Mouse (Mus musculus): ENCODE data around the gene Olfr1205. TPM values are rescaled to one million over a fixed set of nuclear protein-coding genes. Genes with fewer than 3 reads are reported as not detected.

The Olfr1205 gene
- polyA plus RNA-seq (2015; fragmentation: Nextera tagmentation; extraction: Ambion mirVana): not detected in 2 replicates

GRCm38 (mm10) chr2:88829437-88829836 is at the start of gene Olfr1205:
TSS of gene Olfr1205 (plus strand) at chr2:88829737.
- ATAC-seq (ENCODE audit: low read depth): no peak
- Histone ChIP-seq H3K9ac (ENCODE audit: low read length) (no peak within 1 kb of the TSS), H3K4me2 (ENCODE audit: low read depth, low read length) (no peak within 1 kb of the TSS), H3K9me3 (ENCODE audit: control insufficient read depth, low read length) (no peaks in the 10 kb centered on the region), H3K36me3 (ENCODE audit: control insufficient read depth, insufficient read depth, low read length) (no peaks in the 10 kb centered on the region), H3K27ac (ENCODE audit: low read length) (no peak within 1 kb of the TSS), H3K4me3 (ENCODE audit: low read length) (no peak within 1 kb of the TSS), H3K4me1 (replicated peaks; ENCODE audit: control insufficient read depth, insufficient read depth, low read length) (no peaks in the 10 kb centered on the region), H3K27me3 (ENCODE audit: control insufficient read depth, insufficient read depth, low read depth, low read length) (no peaks in the 10 kb centered on the region)
- WGBS: 76% methylated on average over 2 of the region's 2 CpGs

- 63% methylated on average over 6 of the region's 6 CpGs for WGBS
- Histone ChIP-seq H3K9ac (ENCODE audit: low read length) (no peak within 1 kb of the TSS), H3K27me3 (ENCODE audit: control insufficient read depth, insufficient read depth, low read depth, low read length) (no peaks in the 10 kb centered on the region), H3K4me3 (ENCODE audit: low read length) (no peak within 1 kb of the TSS), H3K9me3 (ENCODE audit: control insufficient read depth, low read length) (no peaks in the 10 kb centered on the region), H3K4me2 (ENCODE audit: low read depth, low read length) (no peak within 1 kb of the TSS), H3K4me1 (replicated peaks; ENCODE audit: control insufficient read depth, insufficient read depth, low read length) (no peaks in the 10 kb centered on the region), H3K27ac (ENCODE audit: low read length) (no peak within 1 kb of the TSS), H3K36me3 (ENCODE audit: control insufficient read depth, insufficient read depth, low read length) (no peaks in the 10 kb centered on the region)
- no peak for ATAC-seq (ENCODE audit: low read depth)
Observed at GRCm38 (mm10) chr2:88792736-88793135, 36.8 kb upstream of the Olfr1205 start, which contains the start of gene Olfr1201. TSS of gene Olfr1201 (plus strand) at chr2:88793036.

- ATAC-seq (ENCODE audit: low read depth): no peak
- H3K27me3 ChIP-seq (ENCODE audit: control insufficient read depth, insufficient read depth, low read depth, low read length): no peaks in the 10 kb centered on the region
- no peaks in the 10 kb centered on the region for H3K36me3 ChIP-seq (ENCODE audit: control insufficient read depth, insufficient read depth, low read length)
- no peak within 1 kb of the TSS for H3K9ac ChIP-seq (ENCODE audit: low read length)
- H3K4me3 ChIP-seq (ENCODE audit: low read length): no peak within 1 kb of the TSS
- H3K4me1 ChIP-seq (replicated peaks; ENCODE audit: control insufficient read depth, insufficient read depth, low read length): no peaks in the 10 kb centered on the region
- H3K9me3 ChIP-seq (ENCODE audit: control insufficient read depth, low read length): no peaks in the 10 kb centered on the region
- 69% methylated on average over 1 of the region's 1 CpGs for WGBS
- H3K4me2 ChIP-seq (ENCODE audit: low read depth, low read length): no peak within 1 kb of the TSS
- H3K27ac ChIP-seq (ENCODE audit: low read length): no peak within 1 kb of the TSS
Observed at GRCm38 (mm10) chr2:88814196-88814595, 15.3 kb upstream of the Olfr1205 start, which contains the start of gene Olfr1202. TSS of gene Olfr1202 (plus strand) at chr2:88814496.

GRCm38 (mm10) chr2:88838477-88838876 is 8.9 kb downstream of the Olfr1205 start:
- no peak overlapping the region for H3K4me3 ChIP-seq (ENCODE audit: low read length)
- no peak overlapping the region for H3K27ac ChIP-seq (ENCODE audit: low read length)
- no peaks in the 10 kb centered on the region for H3K9me3 ChIP-seq (ENCODE audit: control insufficient read depth, low read length)
- WGBS: 27% methylated on average over 2 of the region's 2 CpGs
- no peak overlapping the region for H3K9ac ChIP-seq (ENCODE audit: low read length)
- H3K27me3 ChIP-seq (ENCODE audit: control insufficient read depth, insufficient read depth, low read depth, low read length): no peaks in the 10 kb centered on the region
- no peak for ATAC-seq (ENCODE audit: low read depth)
- no peak overlapping the region for H3K4me2 ChIP-seq (ENCODE audit: low read depth, low read length)
- no peaks in the 10 kb centered on the region for H3K36me3 ChIP-seq (ENCODE audit: control insufficient read depth, insufficient read depth, low read length)
- no peaks in the 10 kb centered on the region for H3K4me1 ChIP-seq (replicated peaks; ENCODE audit: control insufficient read depth, insufficient read depth, low read length)

GRCm38 (mm10) chr2:88848992-88849391 is 19.5 kb downstream of the Olfr1205 start, which contains the start of gene Olfr1204:
TSS of gene Olfr1204 (plus strand) at chr2:88849292.
- Histone ChIP-seq H3K9ac (ENCODE audit: low read length) (no peak within 1 kb of the TSS), H3K9me3 (ENCODE audit: control insufficient read depth, low read length) (no peaks in the 10 kb centered on the region), H3K36me3 (ENCODE audit: control insufficient read depth, insufficient read depth, low read length) (no peaks in the 10 kb centered on the region), H3K27me3 (ENCODE audit: control insufficient read depth, insufficient read depth, low read depth, low read length) (no peaks in the 10 kb centered on the region), H3K27ac (ENCODE audit: low read length) (no peak within 1 kb of the TSS), H3K4me3 (ENCODE audit: low read length) (no peak within 1 kb of the TSS), H3K4me2 (ENCODE audit: low read depth, low read length) (no peak within 1 kb of the TSS), H3K4me1 (replicated peaks; ENCODE audit: control insufficient read depth, insufficient read depth, low read length) (no peaks in the 10 kb centered on the region)
- WGBS: 84% methylated on average over 1 of the region's 1 CpGs
- no peak for ATAC-seq (ENCODE audit: low read depth)

- H3K36me3 ChIP-seq (ENCODE audit: control insufficient read depth, insufficient read depth, low read length): no peaks in the 10 kb centered on the region
- no peak within 1 kb of the TSS for H3K9ac ChIP-seq (ENCODE audit: low read length)
- ATAC-seq (ENCODE audit: low read depth): no peak
- peaks cover 4% of the 10 kb centered on the region; the same call in 1 of the 2 replicates for H3K9me3 ChIP-seq (ENCODE audit: control insufficient read depth, low read length)
- no peaks in the 10 kb centered on the region for H3K27me3 ChIP-seq (ENCODE audit: control insufficient read depth, insufficient read depth, low read depth, low read length)
- H3K27ac ChIP-seq (ENCODE audit: low read length): no peak within 1 kb of the TSS
- no peak within 1 kb of the TSS for H3K4me3 ChIP-seq (ENCODE audit: low read length)
- no peaks in the 10 kb centered on the region for H3K4me1 ChIP-seq (replicated peaks; ENCODE audit: control insufficient read depth, insufficient read depth, low read length)
- no peak within 1 kb of the TSS for H3K4me2 ChIP-seq (ENCODE audit: low read depth, low read length)
- WGBS: 66% methylated on average over 2 of the region's 2 CpGs
Observed at GRCm38 (mm10) chr2:88862931-88863330, 33.4 kb downstream of the Olfr1205 start, which contains the start of gene Olfr1206. TSS of gene Olfr1206 (plus strand) at chr2:88863231.

Other genes starting within 250 kb of the Olfr1205 start
- not detected in 2 replicates for gene Olfr1189, start 243.3 kb upstream of the Olfr1205 start, polyA plus RNA-seq (2015; fragmentation: Nextera tagmentation; extraction: Ambion mirVana)
- gene Olfr1191-ps1, start 189.2 kb upstream of the Olfr1205 start, polyA plus RNA-seq (2015; fragmentation: Nextera tagmentation; extraction: Ambion mirVana): not detected in 2 replicates
- not detected in 2 replicates for gene Olfr1192-ps1, start 181.2 kb upstream of the Olfr1205 start, polyA plus RNA-seq (2015; fragmentation: Nextera tagmentation; extraction: Ambion mirVana)
- gene Olfr1193, start 154.1 kb upstream of the Olfr1205 start, polyA plus RNA-seq (2015; fragmentation: Nextera tagmentation; extraction: Ambion mirVana): not detected in 2 replicates
- not detected in 2 replicates for gene Olfr1195, start 140.6 kb upstream of the Olfr1205 start, polyA plus RNA-seq (2015; fragmentation: Nextera tagmentation; extraction: Ambion mirVana)
- not detected in 2 replicates for gene Olfr1196, start 125.1 kb upstream of the Olfr1205 start, polyA plus RNA-seq (2015; fragmentation: Nextera tagmentation; extraction: Ambion mirVana)
- gene Olfr1197, start 97.4 kb upstream of the Olfr1205 start, polyA plus RNA-seq (2015; fragmentation: Nextera tagmentation; extraction: Ambion mirVana): not detected in 2 replicates
- not detected in 2 replicates for gene Olfr1198, start 78.4 kb upstream of the Olfr1205 start, polyA plus RNA-seq (2015; fragmentation: Nextera tagmentation; extraction: Ambion mirVana)
- not detected in 2 replicates for gene Olfr1199, start 69.3 kb upstream of the Olfr1205 start, polyA plus RNA-seq (2015; fragmentation: Nextera tagmentation; extraction: Ambion mirVana)
- gene Olfr1200, start 59.2 kb upstream of the Olfr1205 start, polyA plus RNA-seq (2015; fragmentation: Nextera tagmentation; extraction: Ambion mirVana): not detected in 2 replicates
- gene Olfr1201, start 36.7 kb upstream of the Olfr1205 start, polyA plus RNA-seq (2015; fragmentation: Nextera tagmentation; extraction: Ambion mirVana): not detected in 2 replicates
- gene Olfr1202, start 15.2 kb upstream of the Olfr1205 start, polyA plus RNA-seq (2015; fragmentation: Nextera tagmentation; extraction: Ambion mirVana): not detected in 2 replicates
- not detected in 2 replicates for gene Olfr1204, start 19.6 kb downstream of the Olfr1205 start, polyA plus RNA-seq (2015; fragmentation: Nextera tagmentation; extraction: Ambion mirVana)
- not detected in 2 replicates for gene Olfr1206, start 33.5 kb downstream of the Olfr1205 start, polyA plus RNA-seq (2015; fragmentation: Nextera tagmentation; extraction: Ambion mirVana)
- gene Olfr1208, start 72.6 kb downstream of the Olfr1205 start, polyA plus RNA-seq (2015; fragmentation: Nextera tagmentation; extraction: Ambion mirVana): not detected in 2 replicates
- not detected in 2 replicates for gene Olfr1209, start 85.4 kb downstream of the Olfr1205 start, polyA plus RNA-seq (2015; fragmentation: Nextera tagmentation; extraction: Ambion mirVana)
- not detected in 2 replicates for gene Olfr1211, start 108.4 kb downstream of the Olfr1205 start, polyA plus RNA-seq (2015; fragmentation: Nextera tagmentation; extraction: Ambion mirVana)
- gene Olfr1212, start 124.2 kb downstream of the Olfr1205 start, polyA plus RNA-seq (2015; fragmentation: Nextera tagmentation; extraction: Ambion mirVana): not detected in 2 replicates
- gene Gm13762, start 150.5 kb downstream of the Olfr1205 start, polyA plus RNA-seq (2015; fragmentation: Nextera tagmentation; extraction: Ambion mirVana): not detected in 2 replicates
- not detected in 2 replicates for gene Olfr1214, start 162.9 kb downstream of the Olfr1205 start, polyA plus RNA-seq (2015; fragmentation: Nextera tagmentation; extraction: Ambion mirVana)
- not detected in 2 replicates for gene Olfr1215, start 177.2 kb downstream of the Olfr1205 start, polyA plus RNA-seq (2015; fragmentation: Nextera tagmentation; extraction: Ambion mirVana)
- gene Olfr1216, start 188.6 kb downstream of the Olfr1205 start, polyA plus RNA-seq (2015; fragmentation: Nextera tagmentation; extraction: Ambion mirVana): not detected in 2 replicates
- gene Olfr1217, start 202.3 kb downstream of the Olfr1205 start, polyA plus RNA-seq (2015; fragmentation: Nextera tagmentation; extraction: Ambion mirVana): not detected in 2 replicates
- gene Olfr1218, start 231.4 kb downstream of the Olfr1205 start, polyA plus RNA-seq (2015; fragmentation: Nextera tagmentation; extraction: Ambion mirVana): not detected in 2 replicates